Mouse (Mus musculus) lung, postnatal 4 days (tissue): ENCODE data around the gene Dok7.

Source experiments
- DNase-seq, 2 experiments: peaks; one replicate each; pipeline ENCODE4 v3.0.0; 2021

Dok7 gene

DNA sequence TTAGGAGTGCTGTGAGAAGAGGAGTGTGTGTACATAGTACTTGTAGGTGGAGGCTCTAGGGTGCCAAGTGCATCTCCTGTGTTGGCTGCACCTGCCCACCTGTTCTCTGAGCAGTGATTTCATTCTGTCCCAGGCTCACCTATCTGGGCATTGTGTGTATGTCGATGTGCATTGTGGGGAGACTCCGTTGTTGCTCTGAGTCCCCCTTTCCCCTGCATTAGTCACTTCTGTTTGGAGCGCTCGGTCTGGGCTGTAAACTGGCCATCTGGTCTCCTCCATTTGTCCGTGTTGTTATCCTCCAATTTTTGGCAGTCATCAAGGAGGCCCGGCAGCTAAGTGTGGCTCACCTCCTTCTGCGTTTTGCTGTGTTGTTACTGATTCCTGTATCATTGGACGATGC lies 63.5 kb downstream of the Dok7 start:
- DNase-seq, result no peak

DNA sequence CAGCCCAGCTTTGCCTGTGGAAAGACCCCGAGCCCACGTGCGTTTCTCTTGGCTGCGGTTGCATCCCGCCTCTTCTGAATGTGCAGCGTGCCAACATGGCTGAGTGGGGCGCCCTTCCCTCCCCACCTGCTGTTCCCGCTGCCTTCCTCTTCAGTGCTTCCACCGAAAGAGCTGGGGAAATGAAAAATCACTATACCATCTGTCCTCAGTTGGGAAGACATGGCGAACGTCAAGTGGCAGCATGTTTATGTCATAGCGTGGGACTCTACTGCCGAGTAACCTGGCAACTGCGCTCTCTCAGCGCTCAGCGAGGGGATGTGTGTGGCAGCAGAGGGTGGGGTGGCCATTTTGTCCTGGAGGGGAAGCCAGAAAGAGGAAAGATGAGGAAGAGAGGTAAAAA lies 72.6 kb downstream of the Dok7 start:
- DNase-seq, result no peak

GRCm38 (mm10) chr5:35129767-35130191 lies 73.2 kb downstream of the Dok7 start:
- no peak for DNase-seq

GRCm38 (mm10) chr5:35131237-35131636 lies 74.7 kb downstream of the Dok7 start:
- no peak for DNase-seq

- DNase-seq, result peak; percentile 84 to 89
These were observed 75.2 kb downstream of the Dok7 start for GRCm38 (mm10) chr5:35131773-35132172.

- DNase-seq, result no peak
These were observed 75.9 kb downstream of the Dok7 start for GRCm38 (mm10) chr5:35132278-35132980.

GRCm38 (mm10) chr5:35133468-35133867 lies 76.9 kb downstream of the Dok7 start:
- no peak for DNase-seq

DNA sequence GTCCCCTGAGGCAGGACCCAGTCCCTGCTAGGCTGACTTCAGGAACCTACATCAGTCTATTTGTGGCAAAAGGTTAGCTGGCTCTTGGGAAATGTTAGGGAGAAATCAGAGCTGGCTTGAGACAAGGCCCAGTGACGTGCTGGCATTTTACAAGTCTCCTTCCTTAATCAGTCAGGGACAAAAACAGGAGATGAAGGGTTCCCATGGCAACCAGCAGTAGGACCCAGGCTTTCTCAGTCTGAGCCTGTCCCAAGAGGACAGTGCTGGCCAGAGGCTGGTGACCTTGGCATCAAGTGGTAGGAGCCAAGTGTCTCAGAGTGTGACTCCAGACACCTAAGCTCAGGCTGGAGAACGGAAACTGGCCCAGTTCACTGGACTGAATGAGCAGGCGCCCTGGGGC lies 77.7 kb downstream of the Dok7 start:
- no peak for DNase-seq

GRCm38 (mm10) chr5:35135903-35136302 lies 79.3 kb downstream of the Dok7 start:
- peak in 1 of 2 experiments; percentile 35 for DNase-seq
